Mouse (Mus musculus) olfactory bulb, adult 2 months (tissue): ENCODE data around the gene Per1. TPM values are rescaled to one million over a fixed set of nuclear protein-coding genes. Genes with fewer than 3 reads are reported as not detected.

Experiments used
- H3K27ac ChIP-seq: fragments of 200-500 bp; 2 replicates; pipeline ENCODE4 v1.5.1; 2012; ENCODE audit warnings: low read depth, low read length; ENCODE audit not compliant: insufficient read depth
- H3K4me1 ChIP-seq: fragments of 200-500 bp; 2 replicates; pipeline ENCODE4 v1.6.1; 2012; ENCODE audit warnings: low read length; ENCODE audit not compliant: control insufficient read depth, insufficient read depth
- H3K4me3 ChIP-seq: fragments of 200-500 bp; 2 replicates; pipeline ENCODE4 v1.5.1; 2012; ENCODE audit warnings: mild to moderate bottlenecking, low read depth, low read length, moderate library complexity; ENCODE audit not compliant: insufficient read depth
- CTCF ChIP-seq: fragments of 200-500 bp; IDR thresholded peaks from 2 replicates; pipeline ENCODE4 v1.5.1; 2012; ENCODE audit warnings: low read depth, mild to moderate bottlenecking, low read length, moderate library complexity; ENCODE audit not compliant: insufficient read depth
- POLR2A ChIP-seq: fragments of 200-500 bp; IDR thresholded peaks from 2 replicates; pipeline ENCODE4 v1.6.1; 2012; ENCODE audit warnings: mild to moderate bottlenecking, low read depth, low read length, moderate library complexity; ENCODE audit not compliant: insufficient read depth
- WGBS: fragments of 180-500 bp; shearing (Covaris S2); methylation state at CpG from one replicate; pipeline ENCODE4 v1.1.7; 2018; 5-methylcytosine and 5-hydroxymethylcytosine counted together
- polyA plus RNA-seq: library from polyadenylated mRNA; stranded (reverse); fragments of >200 nt; gene quantifications from 2 replicates; pipeline ENCODE4 v1.2.4, GENCODE M21; 2012; ENCODE audit warnings: low replicate concordance; ENCODE audit not compliant: missing spikeins, insufficient read depth, insufficient read length

The Per1 gene
- polyA plus RNA-seq, 1 experiment = not detected

- Histone ChIP-seq H3K4me3 (no peak overlapping the region), H3K27ac (no peak overlapping the region), H3K4me1 (no peaks in the 10 kb centered on the region)
- 82% methylated on average over 3 of the region's 3 CpGs for WGBS
- TF ChIP-seq CTCF = no peak
- no peak for TF ChIP-seq POLR2A
These were observed 41.2 kb upstream of the Per1 start for GRCm38 (mm10) chr11:69053848-69054247.

- H3K27ac ChIP-seq = peak overlapping the region; percentile 88
- peaks cover 11% of the 10 kb centered on the region for H3K4me1 ChIP-seq
- peak overlapping the region; percentile 86 for H3K4me3 ChIP-seq
- no peak for TF ChIP-seq CTCF
- no peak for TF ChIP-seq POLR2A
- WGBS = 54% methylated on average over 2 of the region's 2 CpGs
These were observed 36.8 kb upstream of the Per1 start for GRCm38 (mm10) chr11:69058265-69058664.

DNA sequence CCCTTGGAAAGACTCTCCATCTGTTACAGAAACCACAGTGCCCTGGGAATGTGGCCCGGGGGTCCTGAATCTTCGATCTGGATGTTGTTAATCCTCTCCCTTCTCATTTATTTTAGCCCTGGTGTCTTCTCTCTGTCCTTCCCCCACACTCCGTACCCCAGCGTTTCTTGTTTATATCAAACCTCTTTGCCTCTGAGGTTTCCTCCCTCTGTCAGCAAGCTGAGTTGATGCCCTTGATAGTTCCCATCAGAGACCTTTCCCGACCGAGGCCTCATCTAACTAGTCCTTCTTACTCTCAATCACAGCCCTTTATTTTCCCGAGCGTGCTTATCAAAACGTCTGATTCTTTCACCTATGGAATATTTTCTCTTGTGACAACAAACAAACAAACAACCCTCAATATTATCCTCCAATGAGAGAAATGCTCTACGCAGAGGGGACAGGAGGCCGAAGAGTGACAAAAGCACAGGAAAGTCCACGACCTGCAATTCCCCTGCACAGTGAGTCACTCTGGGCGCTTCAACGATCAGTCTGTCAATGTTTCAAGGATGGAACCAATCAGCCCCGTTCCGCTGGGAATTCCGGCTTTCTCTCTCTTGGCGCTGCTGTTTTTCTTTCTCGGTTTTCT, 36.2 kb upstream of the Per1 start:
- WGBS = 1% methylated on average over 19 of the region's 19 CpGs
- no peak for TF ChIP-seq POLR2A
- TF ChIP-seq CTCF = no peak
- H3K27ac ChIP-seq = peak overlapping the region; percentile 88

GRCm38 (mm10) chr11:69059357-69059974, 35.6 kb upstream of the Per1 start, which contains the start of gene Borcs6:
Borcs6 (plus strand) TSS chr11:69059717.
- peak within 1 kb of the TSS; percentile 88 for H3K27ac ChIP-seq
- under 1% methylated on average over 64 of the region's 64 CpGs for WGBS
- TF ChIP-seq CTCF (0 out of 2 replicates have a peak, but pooled peaks have one; percentile 16), POLR2A (peak; percentile 73)
- peak within 1 kb of the TSS; percentile 86 for H3K4me3 ChIP-seq
- peaks cover 15% of the 10 kb centered on the region for H3K4me1 ChIP-seq

More for the DNA sequence above, 36.2 kb upstream of the Per1 start:
- Histone ChIP-seq H3K4me1 (peaks cover 12% of the 10 kb centered on the region), H3K4me3 (peak overlapping the region; percentile 86)

DNA sequence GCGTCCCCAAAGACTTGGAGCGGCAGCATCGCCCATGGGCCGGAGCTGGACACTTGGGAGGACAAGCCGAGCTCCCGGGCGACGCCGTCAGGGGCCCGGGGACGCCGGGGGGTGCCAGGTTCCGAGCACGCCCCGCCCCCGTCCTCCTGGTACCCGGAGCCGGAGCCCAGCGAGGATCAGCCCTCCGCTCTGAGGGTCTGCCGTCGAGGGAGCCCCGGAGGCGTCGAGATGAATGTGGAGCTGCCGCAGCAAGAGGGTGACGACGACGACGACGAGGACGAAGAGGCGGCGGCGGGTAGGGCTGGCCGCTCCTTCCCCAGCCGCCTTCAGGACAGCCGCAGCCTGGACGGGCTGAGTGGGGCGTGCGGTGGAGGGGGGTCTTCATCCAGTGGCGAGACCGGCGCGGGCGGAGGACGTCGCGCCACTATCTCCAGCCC, 35.0 kb upstream of the Per1 start:
- under 1% methylated on average over 49 of the region's 49 CpGs for WGBS
- Histone ChIP-seq H3K27ac (peak overlapping the region; percentile 82), H3K4me1 (peaks cover 15% of the 10 kb centered on the region), H3K4me3 (peak overlapping the region; percentile 86)
- no peak for TF ChIP-seq POLR2A
- no peak for TF ChIP-seq CTCF

- peak overlapping the region; percentile 86 for H3K4me3 ChIP-seq
- TF ChIP-seq POLR2A (no peak), CTCF (no peak)
- peaks cover 15% of the 10 kb centered on the region for H3K4me1 ChIP-seq
- 3% methylated on average over 40 of the region's 40 CpGs for WGBS
- H3K27ac ChIP-seq = peak overlapping the region; percentile 82
These were observed 34.4 kb upstream of the Per1 start for GRCm38 (mm10) chr11:69060448-69061254.

DNA sequence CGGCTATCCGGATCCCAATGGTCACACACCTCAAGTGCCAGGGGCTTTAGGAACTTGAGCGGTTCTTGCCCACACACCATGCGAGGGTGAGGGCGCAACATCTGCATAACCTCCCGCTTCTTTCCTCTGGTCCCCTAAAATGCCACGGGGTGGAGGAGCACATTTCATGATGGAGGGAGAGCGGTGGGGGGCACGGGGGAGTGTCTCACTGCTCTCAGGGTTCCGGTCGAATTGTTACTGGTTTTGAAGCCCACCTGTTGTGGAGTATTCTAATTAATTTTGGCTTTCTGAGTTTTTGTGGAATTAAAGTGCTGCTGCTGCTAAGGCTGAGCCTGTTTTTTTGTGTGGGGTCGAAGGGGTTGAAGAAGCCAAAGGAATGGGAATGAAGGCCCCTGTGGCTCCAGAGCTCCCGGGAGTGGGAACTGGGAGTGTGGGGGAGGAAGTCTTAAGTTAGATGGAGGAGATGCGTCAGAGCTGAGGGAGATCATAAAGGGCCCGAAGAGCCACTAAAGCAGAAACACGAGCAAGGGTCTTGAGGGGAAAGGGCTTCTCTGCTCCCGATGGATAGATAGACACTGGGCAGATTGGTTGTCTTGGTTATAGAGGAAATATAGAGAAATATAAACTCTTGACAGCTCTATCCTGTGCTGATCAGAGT, 33.6 kb upstream of the Per1 start:
- WGBS = 15% methylated on average over 17 of the region's 17 CpGs
- H3K4me1 ChIP-seq = peaks cover 20% of the 10 kb centered on the region
- TF ChIP-seq CTCF (no peak), POLR2A (no peak)
- peak overlapping the region; percentile 35 for H3K4me3 ChIP-seq
- peak overlapping the region; percentile 13; the same call in 1 of the 2 replicates for H3K27ac ChIP-seq

DNA sequence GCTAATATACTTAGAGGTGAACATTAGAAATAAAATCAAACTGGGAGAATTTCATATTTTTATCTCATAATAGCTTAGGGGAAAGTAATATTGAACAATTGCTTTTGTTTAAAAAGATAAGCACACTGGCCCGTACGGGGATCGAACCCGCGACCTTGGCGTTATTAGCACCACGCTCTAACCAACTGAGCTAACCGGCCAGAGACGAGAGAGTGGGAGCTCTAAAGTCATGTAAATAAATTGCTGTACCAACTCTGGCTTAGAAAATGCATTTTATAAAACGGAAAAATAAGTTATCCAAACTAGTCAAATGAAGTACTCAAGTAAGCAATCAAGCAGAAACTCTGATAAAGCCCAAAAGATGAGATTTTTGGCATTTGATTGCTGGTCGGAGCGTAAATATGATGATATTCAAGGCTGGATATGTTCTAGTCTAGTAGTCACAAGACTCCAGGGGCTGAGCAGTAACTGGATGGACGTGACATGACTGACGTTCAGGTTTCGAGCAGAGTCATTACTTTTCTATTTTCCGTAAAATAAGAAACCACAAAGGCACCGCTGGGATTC, 32.7 kb upstream of the Per1 start:
- Histone ChIP-seq H3K4me1 (peaks cover 22% of the 10 kb centered on the region), H3K27ac (peak overlapping the region; percentile 52), H3K4me3 (no peak overlapping the region)
- no peak for TF ChIP-seq CTCF
- TF ChIP-seq POLR2A = no peak
- 2% methylated on average over 17 of the region's 17 CpGs for WGBS
